Mouse (Mus musculus) lung, embryonic 16.5 days (tissue): ENCODE data around the gene Cyb5rl. TPM values are rescaled to one million over a fixed set of nuclear protein-coding genes. Genes with fewer than 3 reads are reported as not detected.

Experiments used
- ATAC-seq: fragments of 200-750 bp; cut with Nextera tagmentation; 2 replicates; pipeline ENCODE4 v1.8.0; 2017; ENCODE audit warnings: low read depth, mild to moderate bottlenecking, moderate library complexity
- H3K27ac ChIP-seq: fragments of 300-500 bp; sonication (generic); 2 replicates; pipeline ENCODE4 v1.5.1; 2014; ENCODE audit warnings: mild to moderate bottlenecking, control low read depth, low read length
- H3K27me3 ChIP-seq: fragments of 300-500 bp; sonication (generic); 2 replicates; pipeline ENCODE4 v1.6.1; 2014; ENCODE audit warnings: low read depth, low read length, mixed read lengths; ENCODE audit not compliant: control insufficient read depth, insufficient read depth
- H3K36me3 ChIP-seq: fragments of 300-500 bp; sonication (generic); 2 replicates; pipeline ENCODE4 v1.6.1; 2014; ENCODE audit warnings: low read length; ENCODE audit not compliant: control insufficient read depth, insufficient read depth
- H3K4me1 ChIP-seq: fragments of 300-500 bp; sonication (generic); replicated peaks from 2 replicates; pipeline ENCODE4 v1.6.1; 2014; ENCODE audit warnings: low read length, mixed read lengths; ENCODE audit not compliant: control insufficient read depth, insufficient read depth
- H3K4me2 ChIP-seq: fragments of 300-500 bp; sonication (generic); 2 replicates; pipeline ENCODE4 v1.6.1; 2014; ENCODE audit warnings: low read depth, low read length, control low read depth
- H3K4me3 ChIP-seq: fragments of 300-500 bp; sonication (generic); 2 replicates; pipeline ENCODE4 v1.5.1; 2014; ENCODE audit warnings: mild to moderate bottlenecking, low read length, control low read depth
- H3K9ac ChIP-seq: fragments of 300-500 bp; sonication (generic); 2 replicates; pipeline ENCODE4 v1.6.1; 2014; ENCODE audit warnings: low read length, control low read depth
- H3K9me3 ChIP-seq: fragments of 300-500 bp; sonication (generic); 2 replicates; pipeline ENCODE4 v1.6.1; 2016; ENCODE audit warnings: low read length; ENCODE audit not compliant: control insufficient read depth
- WGBS: fragments of 180-500 bp; shearing (Covaris S2); extraction: QIAGEN DNeasy Blood & Tissue Kit; methylation state at CpG from one replicate; pipeline ENCODE4 v1.1.7; 2014; 5-methylcytosine and 5-hydroxymethylcytosine counted together
- polyA plus RNA-seq: library from polyadenylated mRNA; unstranded; fragments of >200 nt; fragmentation: Nextera tagmentation; extraction: Ambion mirVana; gene quantifications from 2 replicates; pipeline ENCODE4 v1.2.1, GENCODE M21; 2015

The Cyb5rl gene
- polyA plus RNA-seq, 1 experiment from 2014 or later, result 7.2 TPM

DNA sequence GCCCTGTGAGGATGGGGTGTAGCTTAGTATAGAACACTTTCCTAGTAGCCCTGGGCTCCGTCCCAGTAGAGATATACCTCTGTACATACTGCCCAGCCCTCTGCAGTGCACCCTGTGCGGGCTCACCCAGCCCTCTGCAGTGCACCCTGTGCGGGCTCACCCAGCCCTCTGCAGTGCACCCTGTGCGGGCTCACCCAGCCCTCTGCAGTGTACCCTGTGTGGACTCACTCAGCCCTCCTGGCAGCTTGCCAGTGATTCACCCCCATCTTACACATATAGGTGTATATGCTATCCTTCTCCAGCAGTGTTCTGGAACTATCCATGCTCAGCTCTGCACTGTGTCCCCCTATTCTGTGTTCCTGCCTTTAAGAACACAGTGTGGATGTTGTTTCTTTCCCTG, 12.1 kb downstream of the Cyb5rl start:
- Histone ChIP-seq H3K4me3 (no peak overlapping the region), H3K9ac (no peak overlapping the region), H3K27me3 (no peaks in the 10 kb centered on the region), H3K4me1 (no peaks in the 10 kb centered on the region), H3K36me3 (no peaks in the 10 kb centered on the region), H3K4me2 (no peak overlapping the region), H3K27ac (no peak overlapping the region), H3K9me3 (no peaks in the 10 kb centered on the region)
- no peak for ATAC-seq
- WGBS, result 78% methylated on average over 4 of the region's 4 CpGs

DNA sequence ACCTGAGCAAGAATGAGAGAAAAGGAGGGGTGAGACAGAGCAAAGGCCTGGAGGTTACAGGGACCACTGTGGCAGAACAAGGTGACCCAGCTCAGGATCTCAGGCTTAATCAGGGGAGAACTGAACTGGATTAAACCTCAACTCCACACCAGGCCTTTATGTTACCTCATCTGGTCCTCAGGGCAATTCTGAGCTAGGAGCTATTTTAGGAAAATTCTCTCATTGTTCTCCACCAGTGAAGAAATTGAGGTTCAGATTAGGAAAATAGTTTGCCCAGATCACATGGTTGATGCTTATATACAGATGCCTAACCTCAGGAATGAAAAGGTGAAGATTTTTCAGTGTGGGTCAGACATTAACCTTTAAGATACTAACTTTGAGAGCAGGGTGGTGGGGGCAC, 12.9 kb downstream of the Cyb5rl start:
- Histone ChIP-seq H3K9me3 (no peaks in the 10 kb centered on the region), H3K4me2 (no peak overlapping the region), H3K9ac (no peak overlapping the region), H3K36me3 (no peaks in the 10 kb centered on the region), H3K4me1 (peaks cover 4% of the 10 kb centered on the region), H3K4me3 (no peak overlapping the region), H3K27ac (no peak overlapping the region), H3K27me3 (no peaks in the 10 kb centered on the region)
- no peak for ATAC-seq

DNA sequence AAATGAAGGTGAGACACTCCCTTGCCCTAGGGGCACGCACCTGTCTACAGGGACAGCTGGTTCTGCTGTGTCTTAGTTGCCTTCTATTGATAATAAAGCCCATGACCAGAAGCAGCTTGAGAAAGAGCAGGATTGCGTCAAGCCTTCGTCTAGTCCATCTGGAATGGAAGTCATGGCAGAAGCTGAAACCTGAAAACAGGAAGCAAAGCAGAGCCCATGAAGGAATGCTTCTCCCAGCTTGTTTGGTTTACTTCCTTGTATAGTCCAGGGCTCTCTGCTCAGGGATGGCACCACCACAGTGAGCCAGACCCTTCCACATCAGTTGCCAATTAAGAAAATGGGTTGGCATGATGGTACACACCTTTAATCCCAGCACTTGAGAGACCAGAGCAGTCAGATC, 15.4 kb downstream of the Cyb5rl start:
- no peak overlapping the region for H3K9ac ChIP-seq
- no peak for ATAC-seq
- no peak overlapping the region for H3K27ac ChIP-seq
- H3K4me2 ChIP-seq, result no peak overlapping the region
- no peaks in the 10 kb centered on the region for H3K9me3 ChIP-seq
- WGBS, result 88% methylated on average over 3 of the region's 3 CpGs
- H3K27me3 ChIP-seq, result no peaks in the 10 kb centered on the region
- H3K36me3 ChIP-seq, result no peaks in the 10 kb centered on the region
- peaks cover 5% of the 10 kb centered on the region for H3K4me1 ChIP-seq
- H3K4me3 ChIP-seq, result no peak overlapping the region

DNA sequence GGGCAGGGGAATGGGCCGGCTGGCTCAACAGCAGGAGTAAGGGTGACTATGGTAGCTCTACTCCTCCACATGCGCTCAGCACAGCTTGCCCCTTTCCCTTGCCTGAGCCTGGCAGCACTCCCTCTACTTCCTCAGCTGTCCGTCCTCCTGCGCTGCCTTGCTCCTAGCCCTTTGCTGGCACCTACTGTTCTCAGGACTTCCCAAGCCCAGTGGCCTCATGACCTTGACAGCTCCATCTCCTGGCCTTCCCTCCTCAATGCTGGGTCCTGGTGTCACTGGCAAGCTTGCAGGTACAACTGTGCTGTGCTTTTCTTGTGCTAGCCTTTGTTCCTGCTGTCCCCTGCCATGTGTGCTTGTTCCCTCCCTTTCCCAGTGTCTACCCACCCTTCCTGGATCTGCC, 16.3 kb downstream of the Cyb5rl start:
- H3K4me2 ChIP-seq, result no peak overlapping the region
- no peak for ATAC-seq
- no peak overlapping the region for H3K27ac ChIP-seq
- H3K27me3 ChIP-seq, result no peaks in the 10 kb centered on the region
- WGBS, result 74% methylated on average over 4 of the region's 4 CpGs
- no peak overlapping the region for H3K4me3 ChIP-seq
- no peaks in the 10 kb centered on the region for H3K36me3 ChIP-seq
- no peak overlapping the region for H3K9ac ChIP-seq
- H3K9me3 ChIP-seq, result no peaks in the 10 kb centered on the region
- H3K4me1 ChIP-seq, result peaks cover 5% of the 10 kb centered on the region

DNA sequence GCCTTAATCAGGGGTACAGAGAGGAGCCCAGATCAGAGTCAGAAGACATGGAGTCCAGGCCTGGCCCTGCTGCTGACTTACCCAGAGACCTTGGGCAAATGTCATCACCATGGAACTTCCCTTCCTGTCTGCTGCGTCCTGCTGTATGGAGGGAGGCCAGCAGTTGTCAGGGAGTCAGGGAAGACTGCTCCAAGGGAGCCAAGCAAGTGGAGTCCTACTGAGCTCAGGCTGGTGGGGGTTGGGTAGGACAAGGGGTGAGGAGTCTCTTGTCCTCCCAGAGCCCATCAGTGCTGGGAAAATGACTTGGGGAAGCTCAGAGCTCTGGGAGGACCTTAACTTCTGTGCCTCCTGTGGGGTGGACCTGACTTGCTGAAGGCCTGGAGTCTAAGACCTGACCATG, 17.6 kb downstream of the Cyb5rl start:
- H3K4me3 ChIP-seq, result no peak overlapping the region

DNA sequence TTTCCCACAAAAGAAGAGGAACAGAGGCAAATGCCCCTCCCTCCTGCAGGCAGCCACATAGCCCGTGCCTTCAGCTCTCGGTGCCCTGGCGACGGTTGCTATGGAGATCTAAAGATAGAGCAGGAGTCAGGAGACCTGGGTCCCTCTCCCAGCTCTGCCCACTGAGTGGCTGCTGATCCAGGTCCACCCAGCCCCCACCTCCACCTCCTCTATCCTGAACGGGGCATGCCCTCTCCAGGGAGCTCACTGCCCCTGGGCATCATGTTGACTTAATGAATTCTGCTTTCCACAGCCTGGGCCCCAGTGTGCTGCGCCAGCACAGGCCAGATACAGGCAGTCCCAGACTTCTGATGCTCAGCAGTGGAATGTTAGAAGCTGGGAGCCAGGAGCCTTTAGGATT, 18.1 kb downstream of the Cyb5rl start:
- Histone ChIP-seq H3K36me3 (no peaks in the 10 kb centered on the region), H3K4me1 (peaks cover 5% of the 10 kb centered on the region), H3K9ac (no peak overlapping the region), H3K4me3 (no peak overlapping the region), H3K27me3 (no peaks in the 10 kb centered on the region), H3K4me2 (no peak overlapping the region), H3K27ac (no peak overlapping the region), H3K9me3 (no peaks in the 10 kb centered on the region)
- 21% methylated on average over 6 of the region's 6 CpGs for WGBS
- ATAC-seq, result peak; percentile 46; the same call in 1 of the 2 replicates

More for the DNA sequence above, 17.6 kb downstream of the Cyb5rl start:
- Histone ChIP-seq H3K27ac (no peak overlapping the region), H3K9me3 (no peaks in the 10 kb centered on the region), H3K36me3 (no peaks in the 10 kb centered on the region), H3K4me1 (peaks cover 5% of the 10 kb centered on the region), H3K4me2 (no peak overlapping the region), H3K27me3 (no peaks in the 10 kb centered on the region), H3K9ac (no peak overlapping the region)
- ATAC-seq, result no peak
- WGBS, result 27% methylated on average over 1 of the region's 1 CpGs

DNA sequence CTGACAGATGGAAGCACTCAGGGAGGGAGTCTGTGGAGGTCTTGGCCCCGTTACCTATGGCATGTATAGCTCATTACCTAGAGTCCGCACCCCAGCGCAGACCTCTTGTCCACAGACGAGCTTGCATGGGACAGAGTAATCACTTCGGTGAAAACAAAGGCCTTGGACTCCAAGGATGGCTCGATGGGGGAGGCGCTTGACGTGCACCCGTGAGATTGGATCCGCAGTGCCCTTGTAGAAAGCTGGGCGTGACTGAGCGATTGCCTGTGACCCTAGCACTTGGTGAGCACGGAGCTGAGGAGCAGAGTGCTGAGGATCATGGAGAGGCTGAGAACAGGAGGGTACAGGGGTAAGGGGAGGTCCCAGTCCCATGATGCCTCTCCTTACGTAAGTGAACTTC, 24.9 kb downstream of the Cyb5rl start:
- Histone ChIP-seq H3K27me3 (no peaks in the 10 kb centered on the region), H3K4me2 (no peak overlapping the region), H3K27ac (no peak overlapping the region), H3K9ac (no peak overlapping the region), H3K36me3 (no peaks in the 10 kb centered on the region), H3K4me1 (no peaks in the 10 kb centered on the region), H3K9me3 (no peaks in the 10 kb centered on the region), H3K4me3 (no peak overlapping the region)
- ATAC-seq, result no peak
- 74% methylated on average over 14 of the region's 14 CpGs for WGBS

DNA sequence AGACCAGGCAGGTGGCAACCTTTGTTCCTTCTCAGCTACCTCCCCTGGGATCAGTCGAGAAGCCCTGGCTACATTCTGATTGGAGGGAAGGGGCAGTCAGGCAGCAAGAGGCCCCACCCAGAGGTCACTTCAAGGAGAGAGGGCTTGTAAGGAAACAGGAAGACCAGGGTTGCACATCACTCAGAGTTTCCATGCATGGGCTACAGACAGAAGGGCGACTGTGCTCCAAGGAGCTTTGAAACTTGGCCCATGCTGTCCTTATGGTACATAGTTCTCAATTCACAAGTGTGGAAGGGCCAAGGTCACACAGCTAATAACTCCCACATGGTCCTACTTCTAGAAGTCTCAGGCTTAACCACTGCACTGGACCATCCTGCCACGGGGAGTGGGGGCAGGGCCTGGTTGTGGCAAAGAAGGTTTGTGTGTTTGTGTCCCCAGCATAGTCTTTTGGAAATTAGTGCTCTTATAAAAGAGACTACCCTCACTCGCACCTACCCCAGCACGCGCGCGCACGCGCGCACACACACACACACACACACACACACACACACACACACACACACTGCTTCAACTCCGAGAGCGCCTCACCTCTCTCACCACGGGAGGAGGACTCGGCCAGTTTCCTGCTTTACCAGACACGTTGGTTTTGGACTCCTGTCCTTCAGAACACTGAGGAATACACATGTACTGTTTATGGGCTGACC, 27.8 kb downstream of the Cyb5rl start:
- WGBS, result 71% methylated on average over 16 of the region's 16 CpGs
- H3K9me3 ChIP-seq, result no peaks in the 10 kb centered on the region
- 0 out of 2 replicates have a peak, but pooled peaks cover 4% of the 10 kb centered on the region for H3K4me1 ChIP-seq
- no peaks in the 10 kb centered on the region for H3K36me3 ChIP-seq
- ATAC-seq, result no peak
- H3K27ac ChIP-seq, result no peak overlapping the region
- H3K9ac ChIP-seq, result no peak overlapping the region
- no peaks in the 10 kb centered on the region for H3K27me3 ChIP-seq
- H3K4me2 ChIP-seq, result no peak overlapping the region
- H3K4me3 ChIP-seq, result no peak overlapping the region

DNA sequence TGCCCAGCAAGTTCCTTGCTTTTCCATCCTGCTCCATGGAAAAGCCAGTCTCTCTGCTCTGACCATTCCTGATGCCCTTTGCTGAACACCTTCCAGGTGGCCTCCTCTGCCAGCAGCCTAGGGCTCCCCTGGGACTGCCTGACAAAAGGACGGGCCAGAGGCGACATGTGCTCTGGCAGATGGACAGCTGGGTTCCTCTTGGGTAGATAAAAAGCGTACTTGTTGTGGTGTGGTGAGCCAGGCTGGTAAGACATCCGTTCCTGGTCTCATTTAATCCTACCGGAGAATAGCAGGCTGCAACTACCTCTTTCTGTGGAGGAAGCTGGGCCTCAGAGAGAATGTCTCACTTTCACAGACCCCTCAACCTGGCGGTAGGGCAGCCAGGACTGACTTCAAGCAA, 29.3 kb downstream of the Cyb5rl start:
- Histone ChIP-seq H3K9me3 (no peaks in the 10 kb centered on the region), H3K36me3 (no peaks in the 10 kb centered on the region), H3K4me3 (no peak overlapping the region), H3K4me2 (no peak overlapping the region), H3K9ac (no peak overlapping the region), H3K27me3 (no peaks in the 10 kb centered on the region), H3K4me1 (0 out of 2 replicates have a peak, but pooled peaks cover 4% of the 10 kb centered on the region), H3K27ac (no peak overlapping the region)
- no peak for ATAC-seq
- WGBS, result 61% methylated on average over 6 of the region's 6 CpGs
